Comparison of ENCODE assay signal across 16 mouse cellular contexts in the genomic region with DNA sequence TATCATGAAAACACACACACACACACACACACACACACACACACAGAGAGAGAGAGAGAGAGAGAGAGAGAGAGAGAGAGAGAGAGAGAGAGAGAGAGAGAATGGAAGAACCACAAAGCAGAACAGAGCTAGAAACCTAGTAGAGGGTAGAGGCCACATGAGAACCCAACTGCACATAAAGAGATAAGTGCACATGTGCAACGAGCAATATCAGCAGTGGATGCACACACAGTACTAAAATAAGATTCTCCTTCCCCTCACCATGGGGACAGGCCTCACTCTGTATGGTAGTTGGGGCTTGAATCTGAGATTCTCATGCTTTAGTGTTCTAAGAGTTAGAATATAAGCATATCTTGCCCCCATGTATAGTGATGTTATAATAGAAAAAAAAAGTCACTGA.
"Had no signal": no experiment of that assay in that cellular context is flagged by ENCODE, and none has a peak within 500 bp of the region (broad histone marks: within the 10 kb centered on the region; RNA-seq: fewer than 3 reads in every experiment).

No protein-coding gene starts in this region.

- H3K9me3 ChIP-seq: neural tube, embryonic 13.5 days; neural tube, embryonic 15.5 days; stomach, embryonic 15.5 days had no signal

- H3K27ac ChIP-seq: neural tube, embryonic 13.5 days; neural tube, embryonic 15.5 days; stomach, embryonic 15.5 days; stomach, postnatal 0 days had no signal

- H3K9ac ChIP-seq: neural tube, embryonic 13.5 days; neural tube, embryonic 15.5 days; stomach, embryonic 15.5 days had no signal

- H3K4me2 ChIP-seq: neural tube, embryonic 13.5 days; neural tube, embryonic 15.5 days; stomach, embryonic 15.5 days had no signal

- DNase-seq: retina, postnatal 1 day; right cerebral cortex, adult 18-20 months; right cerebral cortex, postnatal 14 days; right cerebral cortex, postnatal 25 days; right cerebral cortex, postnatal 4 days; spleen, adult 18-20 months; thymus, adult 18-20 months; thymus, adult 2 months; thymus, postnatal 14 days; thymus, postnatal 25 days; thymus, postnatal 36 days; thymus, postnatal 4 days had no signal

- H3K36me3 ChIP-seq: neural tube, embryonic 13.5 days; neural tube, embryonic 15.5 days; stomach, embryonic 15.5 days had no signal

- H3K4me3 ChIP-seq: neural tube, embryonic 13.5 days; neural tube, embryonic 15.5 days; stomach, embryonic 15.5 days had no signal

- H3K4me1 ChIP-seq: stomach, embryonic 15.5 days had no signal

- H3K27me3 ChIP-seq: neural tube, embryonic 13.5 days; neural tube, embryonic 15.5 days; stomach, embryonic 15.5 days had no signal
